Mouse (Mus musculus): ENCODE results near the gene Oscp1. TPM values are rescaled to one million over a fixed set of nuclear protein-coding genes. Genes with fewer than 3 reads are reported as not detected.

Gene Oscp1
- polyA plus RNA-seq, 1 experiment, result 11.1 TPM

GRCm38 (mm10) chr4:126051617-126052016 lies 6.7 kb upstream of the Oscp1 start:
- no peak overlapping the region for H3K4me3 ChIP-seq (ENCODE audit: insufficient read depth, poor library complexity, severe bottlenecking)
- peaks cover 17% of the 10 kb centered on the region for H3K79me2 ChIP-seq (ENCODE audit: control insufficient read depth, insufficient read depth)
- H3K27me3 ChIP-seq (ENCODE audit: control insufficient read depth, insufficient read depth, insufficient read length), result no peaks in the 10 kb centered on the region
- peaks cover 8% of the 10 kb centered on the region for H3K79me3 ChIP-seq (ENCODE audit: low read depth)
- no peak overlapping the region for H3ac ChIP-seq (ENCODE audit: control insufficient read depth, insufficient read length, low read depth)
- TF ChIP-seq CTCF (IDR thresholded peaks at IDR 0.05; ENCODE audit: control insufficient read depth, insufficient read depth, insufficient read length), result no peak
- no peak for TF ChIP-seq FOSL1 (IDR thresholded peaks at IDR 0.05; ENCODE audit: insufficient read depth, low read length, poor library complexity, severe bottlenecking)
- TF ChIP-seq MAX (IDR thresholded peaks at IDR 0.05), result no peak
- no peak for TF ChIP-seq MYOG (IDR thresholded peaks at IDR 0.05; ENCODE audit: control insufficient read depth, extremely low read depth, insufficient read length)
- TF ChIP-seq CEBPB (IDR thresholded peaks at IDR 0.05; ENCODE audit: low read depth), result no peak
- TF ChIP-seq USF1 (IDR thresholded peaks at IDR 0.05; ENCODE audit: low read depth), result no peak
- no peak for TF ChIP-seq MYOD1 (IDR thresholded peaks at IDR 0.05; ENCODE audit: control insufficient read depth, insufficient read length, low read depth)
- H3K36me3 ChIP-seq (ENCODE audit: control insufficient read depth, insufficient read depth), result peaks cover 42% of the 10 kb centered on the region

- peak overlapping the region; percentile 75 for H3ac ChIP-seq (ENCODE audit: control insufficient read depth, insufficient read length, low read depth)
Measured at GRCm38 (mm10) chr4:126057207-126058133, 895 bp upstream of the Oscp1 start.

DNA sequence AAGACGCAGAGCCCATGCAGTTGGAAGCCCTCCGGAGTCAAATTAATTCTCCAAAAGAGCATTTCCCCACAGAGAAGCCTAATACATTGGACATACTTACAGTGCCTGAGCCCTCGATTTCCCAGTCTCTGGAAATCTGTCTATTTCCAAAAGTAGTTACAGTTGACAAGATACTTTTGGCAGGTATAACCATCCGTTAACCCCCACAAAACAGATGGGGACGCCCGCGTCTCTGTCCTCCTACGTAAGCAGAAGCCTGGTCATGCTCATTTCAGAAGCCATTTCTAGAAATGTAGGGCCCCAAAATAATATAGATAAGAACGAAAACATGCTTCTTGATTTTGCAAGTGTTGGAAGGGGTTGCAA lies 615 bp downstream of the Oscp1 start:
- no peak for TF ChIP-seq MAX (IDR thresholded peaks at IDR 0.05)
- H3K79me3 ChIP-seq (ENCODE audit: low read depth), result no peaks in the 10 kb centered on the region
- peaks cover 15% of the 10 kb centered on the region for H3K36me3 ChIP-seq (ENCODE audit: control insufficient read depth, insufficient read depth)
- H3ac ChIP-seq (ENCODE audit: control insufficient read depth, insufficient read length, low read depth), result no peak overlapping the region
- H3K27me3 ChIP-seq (ENCODE audit: control insufficient read depth, insufficient read depth, insufficient read length), result no peaks in the 10 kb centered on the region
- H3K79me2 ChIP-seq (ENCODE audit: control insufficient read depth, insufficient read depth), result no peaks in the 10 kb centered on the region
- peak overlapping the region; percentile 49 for H3K4me3 ChIP-seq (ENCODE audit: insufficient read depth, poor library complexity, severe bottlenecking)

More at GRCm38 (mm10) chr4:126057207-126058133, 895 bp upstream of the Oscp1 start:
- Histone ChIP-seq H3K79me3 (ENCODE audit: low read depth) (no peaks in the 10 kb centered on the region), H3K79me2 (ENCODE audit: control insufficient read depth, insufficient read depth) (no peaks in the 10 kb centered on the region), H3K36me3 (ENCODE audit: control insufficient read depth, insufficient read depth) (peaks cover 25% of the 10 kb centered on the region), H3K4me3 (ENCODE audit: insufficient read depth, poor library complexity, severe bottlenecking) (peak overlapping the region; percentile 49), H3K27me3 (ENCODE audit: control insufficient read depth, insufficient read depth, insufficient read length) (no peaks in the 10 kb centered on the region)
- no peak for TF ChIP-seq CTCF (IDR thresholded peaks at IDR 0.05; ENCODE audit: control insufficient read depth, insufficient read depth, insufficient read length)
- no peak for TF ChIP-seq FOSL1 (IDR thresholded peaks at IDR 0.05; ENCODE audit: insufficient read depth, low read length, poor library complexity, severe bottlenecking)
- no peak for TF ChIP-seq MYOG (IDR thresholded peaks at IDR 0.05; ENCODE audit: control insufficient read depth, extremely low read depth, insufficient read length)

GRCm38 (mm10) chr4:126062856-126063255 lies 4.5 kb downstream of the Oscp1 start:
- Histone ChIP-seq H3K27me3 (ENCODE audit: control insufficient read depth, insufficient read depth, insufficient read length) (no peaks in the 10 kb centered on the region), H3ac (ENCODE audit: control insufficient read depth, insufficient read length, low read depth) (no peak overlapping the region), H3K79me2 (ENCODE audit: control insufficient read depth, insufficient read depth) (no peaks in the 10 kb centered on the region), H3K79me3 (ENCODE audit: low read depth) (no peaks in the 10 kb centered on the region), H3K36me3 (ENCODE audit: control insufficient read depth, insufficient read depth) (no peaks in the 10 kb centered on the region), H3K4me3 (ENCODE audit: insufficient read depth, poor library complexity, severe bottlenecking) (no peak overlapping the region)
- TF ChIP-seq MYOD1 (IDR thresholded peaks at IDR 0.05; ENCODE audit: control insufficient read depth, insufficient read length, low read depth) (no peak), CTCF (IDR thresholded peaks at IDR 0.05; ENCODE audit: control insufficient read depth, insufficient read depth, insufficient read length) (peak; percentile 49), MYOG (IDR thresholded peaks at IDR 0.05; ENCODE audit: control insufficient read depth, extremely low read depth, insufficient read length) (no peak)

DNA sequence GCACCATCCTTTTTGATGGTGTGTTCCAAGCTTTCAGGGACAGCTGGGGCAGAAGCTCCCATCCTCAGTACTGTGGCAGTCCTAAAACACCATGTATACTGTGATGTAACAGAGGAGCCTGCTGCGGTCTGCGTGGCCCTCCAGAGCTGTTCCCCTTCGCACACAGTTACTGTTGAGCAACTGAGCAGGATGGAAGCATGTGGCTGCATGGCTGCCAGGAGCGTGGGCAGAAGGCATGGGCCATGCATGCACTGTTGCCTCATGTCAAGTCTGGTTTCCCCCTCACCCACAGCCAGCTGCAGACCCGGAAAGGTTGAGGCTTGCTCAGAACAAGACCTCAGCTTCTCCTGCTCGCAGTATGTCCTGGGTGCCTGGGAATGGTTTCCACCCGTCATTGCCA lies 6.9 kb downstream of the Oscp1 start:
- H3K4me3 ChIP-seq (ENCODE audit: insufficient read depth, poor library complexity, severe bottlenecking), result no peak overlapping the region
- no peak overlapping the region for H3ac ChIP-seq (ENCODE audit: control insufficient read depth, insufficient read length, low read depth)
- no peaks in the 10 kb centered on the region for H3K79me2 ChIP-seq (ENCODE audit: control insufficient read depth, insufficient read depth)
- H3K27me3 ChIP-seq (ENCODE audit: control insufficient read depth, insufficient read depth, insufficient read length), result no peaks in the 10 kb centered on the region
- no peaks in the 10 kb centered on the region for H3K79me3 ChIP-seq (ENCODE audit: low read depth)
- TF ChIP-seq MAX (IDR thresholded peaks at IDR 0.05) (no peak), CEBPB (IDR thresholded peaks at IDR 0.05; ENCODE audit: low read depth) (no peak), USF1 (IDR thresholded peaks at IDR 0.05; ENCODE audit: low read depth) (no peak), CTCF (IDR thresholded peaks at IDR 0.05; ENCODE audit: control insufficient read depth, insufficient read depth, insufficient read length) (no peak), MYOG (IDR thresholded peaks at IDR 0.05; ENCODE audit: control insufficient read depth, extremely low read depth, insufficient read length) (no peak), MYOD1 (IDR thresholded peaks at IDR 0.05; ENCODE audit: control insufficient read depth, insufficient read length, low read depth) (no peak)
- no peaks in the 10 kb centered on the region for H3K36me3 ChIP-seq (ENCODE audit: control insufficient read depth, insufficient read depth)

DNA sequence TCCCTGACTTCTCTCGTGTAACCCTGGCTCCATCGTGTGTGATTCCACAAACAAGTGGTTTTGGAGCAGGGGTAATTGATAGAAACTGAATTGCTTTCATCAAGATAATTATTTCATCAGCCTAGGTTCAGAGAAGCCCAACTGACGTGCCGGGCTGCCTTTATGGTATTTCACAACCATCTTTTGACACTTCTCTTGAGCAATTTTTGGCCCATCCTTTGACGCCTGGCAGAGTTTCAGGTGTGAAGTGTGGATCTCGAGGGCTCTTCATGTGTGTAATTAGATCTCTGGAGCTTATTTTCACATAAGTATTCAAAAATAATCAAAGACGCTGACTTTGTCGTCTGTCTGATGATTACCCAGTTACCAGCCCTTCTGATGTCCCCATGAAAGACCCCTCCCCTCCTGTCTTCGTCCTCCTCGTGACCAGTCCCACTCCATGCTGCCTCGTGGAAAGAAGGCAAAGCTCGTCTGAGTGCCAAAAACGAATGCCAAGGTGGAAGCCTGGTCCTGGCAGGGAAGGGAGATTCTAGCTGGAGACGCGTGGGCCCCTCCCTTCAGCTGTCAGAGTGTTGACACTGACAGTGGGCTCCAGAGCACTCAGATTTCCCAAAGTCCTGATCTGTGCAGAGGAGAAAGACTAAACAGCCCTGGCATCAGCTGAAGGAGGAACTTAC lies 9.2 kb downstream of the Oscp1 start:
- H3K27me3 ChIP-seq (ENCODE audit: control insufficient read depth, insufficient read depth, insufficient read length), result no peaks in the 10 kb centered on the region
- no peak overlapping the region for H3K4me3 ChIP-seq (ENCODE audit: insufficient read depth, poor library complexity, severe bottlenecking)
- no peaks in the 10 kb centered on the region for H3K36me3 ChIP-seq (ENCODE audit: control insufficient read depth, insufficient read depth)
- H3K79me3 ChIP-seq (ENCODE audit: low read depth), result no peaks in the 10 kb centered on the region
- TF ChIP-seq USF1 (IDR thresholded peaks at IDR 0.05; ENCODE audit: low read depth), result no peak
- TF ChIP-seq CTCF (IDR thresholded peaks at IDR 0.05; ENCODE audit: control insufficient read depth, insufficient read depth, insufficient read length), result no peak
- TF ChIP-seq MAX (IDR thresholded peaks at IDR 0.05), result no peak
- no peak for TF ChIP-seq FOSL1 (IDR thresholded peaks at IDR 0.05; ENCODE audit: insufficient read depth, low read length, poor library complexity, severe bottlenecking)
- no peaks in the 10 kb centered on the region for H3K79me2 ChIP-seq (ENCODE audit: control insufficient read depth, insufficient read depth)
- no peak overlapping the region for H3ac ChIP-seq (ENCODE audit: control insufficient read depth, insufficient read length, low read depth)

Measured in C2C12 (cell line).